Mouse (Mus musculus): Measurements from ENCODE around the gene Armcx1. TPM values are rescaled to one million over a fixed set of nuclear protein-coding genes. Genes with fewer than 3 reads are reported as not detected.

The Armcx1 gene
- polyA plus RNA-seq, 1 experiment from 2014 or later: 39.5 TPM

- Histone ChIP-seq H3K36me3 (ENCODE audit: control insufficient read depth, insufficient read depth, low read length) (no peaks in the 10 kb centered on the region), H3K4me3 (ENCODE audit: control insufficient read depth in 1 of 2, insufficient read depth in 1 of 2, low read depth in 1 of 2, low read length in 2 of 2) (no peak overlapping the region), H3K4me2 (ENCODE audit: low read length) (no peak overlapping the region), H3K9ac (ENCODE audit: low read length) (no peak overlapping the region), H3K4me1 (ENCODE audit: control insufficient read depth in 2 of 2, insufficient read depth in 2 of 2, low read length in 2 of 2) (no peaks in the 10 kb centered on the region), H3K9me3 (ENCODE audit: control insufficient read depth, low read length) (no peaks in the 10 kb centered on the region), H3K27me3 (ENCODE audit: control insufficient read depth, insufficient read depth, low read length) (no peaks in the 10 kb centered on the region), H3K27ac (replicated peaks in 1 of 2; ENCODE audit: control insufficient read depth in 1 of 2, insufficient read depth in 1 of 2, low read depth in 2 of 2, low read length in 2 of 2) (no peak overlapping the region)
- no peak for ATAC-seq (ENCODE audit: insufficient number of reproducible peaks, insufficient read depth, low FRiP score, low read depth)
- WGBS: 60% methylated on average over 5 of the region's 5 CpGs
Observed at GRCm38 (mm10) chrX:134741862-134742261, 24.1 kb downstream of the Armcx1 start.

- no peak overlapping the region for H3K9ac ChIP-seq (ENCODE audit: low read length)
- no peak; the same call in 1 of the 2 replicates for ATAC-seq (ENCODE audit: insufficient number of reproducible peaks, insufficient read depth, low FRiP score, low read depth)
- no peaks in the 10 kb centered on the region for H3K9me3 ChIP-seq (ENCODE audit: control insufficient read depth, low read length)
- peaks cover 7% of the 10 kb centered on the region; the same call in 1 of the 2 replicates for H3K36me3 ChIP-seq (ENCODE audit: control insufficient read depth, insufficient read depth, low read length)
- H3K27ac ChIP-seq (replicated peaks in 1 of 2; ENCODE audit: control insufficient read depth in 1 of 2, insufficient read depth in 1 of 2, low read depth in 2 of 2, low read length in 2 of 2): no peak overlapping the region
- WGBS: 36% methylated on average over 5 of the region's 5 CpGs
- H3K4me2 ChIP-seq (ENCODE audit: low read length): no peak overlapping the region
- H3K4me3 ChIP-seq (ENCODE audit: control insufficient read depth in 1 of 2, insufficient read depth in 1 of 2, low read depth in 1 of 2, low read length in 2 of 2): no peak overlapping the region
- no peaks in the 10 kb centered on the region for H3K27me3 ChIP-seq (ENCODE audit: control insufficient read depth, insufficient read depth, low read length)
- 0 out of 4 replicates have a peak, but pooled peaks cover 0 to 3% of the 10 kb centered on the region in 2 experiments for H3K4me1 ChIP-seq (ENCODE audit: control insufficient read depth in 2 of 2, insufficient read depth in 2 of 2, low read length in 2 of 2)
Observed at GRCm38 (mm10) chrX:134746459-134746858, 28.7 kb downstream of the Armcx1 start.

- peak; percentile 91 for ATAC-seq (ENCODE audit: insufficient number of reproducible peaks, insufficient read depth, low FRiP score, low read depth)
- WGBS: 16% methylated on average over 36 of the region's 36 CpGs
- Histone ChIP-seq H3K36me3 (ENCODE audit: control insufficient read depth, insufficient read depth, low read length) (peaks cover 7% of the 10 kb centered on the region; the same call in 1 of the 2 replicates), H3K9me3 (ENCODE audit: control insufficient read depth, low read length) (no peaks in the 10 kb centered on the region), H3K27me3 (ENCODE audit: control insufficient read depth, insufficient read depth, low read length) (no peaks in the 10 kb centered on the region), H3K4me1 (ENCODE audit: control insufficient read depth in 2 of 2, insufficient read depth in 2 of 2, low read length in 2 of 2) (0 out of 4 replicates have a peak, but pooled peaks cover 0 to 6% of the 10 kb centered on the region in 2 experiments), H3K9ac (ENCODE audit: low read length) (peak within 1 kb of the TSS; percentile 80), H3K4me3 (ENCODE audit: control insufficient read depth in 1 of 2, insufficient read depth in 1 of 2, low read depth in 1 of 2, low read length in 2 of 2) (peak within 1 kb of the TSS; percentile 56 to 86), H3K27ac (replicated peaks in 1 of 2; ENCODE audit: control insufficient read depth in 1 of 2, insufficient read depth in 1 of 2, low read depth in 2 of 2, low read length in 2 of 2) (peak within 1 kb of the TSS; percentile 89 to 94), H3K4me2 (ENCODE audit: low read length) (peak within 1 kb of the TSS; percentile 67)
Observed at GRCm38 (mm10) chrX:134750764-134751592, 33.2 kb downstream of the Armcx1 start, which contains the start of gene Armcx6. Armcx6 (minus strand) TSS chrX:134751417.

- H3K4me3 ChIP-seq (ENCODE audit: control insufficient read depth in 1 of 2, insufficient read depth in 1 of 2, low read depth in 1 of 2, low read length in 2 of 2): no peak overlapping the region
- H3K27ac ChIP-seq (replicated peaks in 1 of 2; ENCODE audit: control insufficient read depth in 1 of 2, insufficient read depth in 1 of 2, low read depth in 2 of 2, low read length in 2 of 2): peak overlapping the region in 1 of 2 experiments; percentile 71; a peak in 2 of 4 replicates
- no peak overlapping the region for H3K4me2 ChIP-seq (ENCODE audit: low read length)
- 48% methylated on average over 2 of the region's 2 CpGs for WGBS
- H3K9me3 ChIP-seq (ENCODE audit: control insufficient read depth, low read length): no peaks in the 10 kb centered on the region
- no peak for ATAC-seq (ENCODE audit: insufficient number of reproducible peaks, insufficient read depth, low FRiP score, low read depth)
- H3K9ac ChIP-seq (ENCODE audit: low read length): no peak overlapping the region
- H3K27me3 ChIP-seq (ENCODE audit: control insufficient read depth, insufficient read depth, low read length): no peaks in the 10 kb centered on the region
- peaks cover 7% of the 10 kb centered on the region; the same call in 1 of the 2 replicates for H3K36me3 ChIP-seq (ENCODE audit: control insufficient read depth, insufficient read depth, low read length)
- H3K4me1 ChIP-seq (ENCODE audit: control insufficient read depth in 2 of 2, insufficient read depth in 2 of 2, low read length in 2 of 2): 0 out of 4 replicates have a peak, but pooled peaks cover 0 to 6% of the 10 kb centered on the region in 2 experiments
Observed at GRCm38 (mm10) chrX:134751910-134752309, 34.1 kb downstream of the Armcx1 start.

GRCm38 (mm10) chrX:134752584-134752983 lies 34.8 kb downstream of the Armcx1 start:
- ATAC-seq (ENCODE audit: insufficient number of reproducible peaks, insufficient read depth, low FRiP score, low read depth): no peak

GRCm38 (mm10) chrX:134756434-134757292 lies 38.9 kb downstream of the Armcx1 start, which contains the start of gene Armcx3:
Armcx3 (plus strand) TSS chrX:134756595.
- Histone ChIP-seq H3K27me3 (ENCODE audit: control insufficient read depth, insufficient read depth, low read length) (no peaks in the 10 kb centered on the region), H3K4me2 (ENCODE audit: low read length) (peak within 1 kb of the TSS; percentile 62), H3K9ac (ENCODE audit: low read length) (peak within 1 kb of the TSS; percentile 87), H3K4me3 (ENCODE audit: control insufficient read depth in 1 of 2, insufficient read depth in 1 of 2, low read depth in 1 of 2, low read length in 2 of 2) (peak within 1 kb of the TSS; percentile 61 to 64), H3K9me3 (ENCODE audit: control insufficient read depth, low read length) (no peaks in the 10 kb centered on the region), H3K27ac (replicated peaks in 1 of 2; ENCODE audit: control insufficient read depth in 1 of 2, insufficient read depth in 1 of 2, low read depth in 2 of 2, low read length in 2 of 2) (peak within 1 kb of the TSS; percentile 76 to 86), H3K36me3 (ENCODE audit: control insufficient read depth, insufficient read depth, low read length) (0 out of 2 replicates have a peak, but pooled peaks cover 6% of the 10 kb centered on the region), H3K4me1 (ENCODE audit: control insufficient read depth in 2 of 2, insufficient read depth in 2 of 2, low read length in 2 of 2) (0 out of 4 replicates have a peak, but pooled peaks cover 0 to 3% of the 10 kb centered on the region in 2 experiments)
- peak; percentile 79 for ATAC-seq (ENCODE audit: insufficient number of reproducible peaks, insufficient read depth, low FRiP score, low read depth)
- WGBS: 27% methylated on average over 46 of the region's 46 CpGs

More at GRCm38 (mm10) chrX:134752584-134752983, 34.8 kb downstream of the Armcx1 start:
- Histone ChIP-seq H3K36me3 (ENCODE audit: control insufficient read depth, insufficient read depth, low read length) (peaks cover 7% of the 10 kb centered on the region; the same call in 1 of the 2 replicates), H3K4me2 (ENCODE audit: low read length) (peak overlapping the region; percentile 7; the same call in 1 of the 2 replicates), H3K9me3 (ENCODE audit: control insufficient read depth, low read length) (no peaks in the 10 kb centered on the region), H3K9ac (ENCODE audit: low read length) (no peak overlapping the region), H3K27ac (replicated peaks in 1 of 2; ENCODE audit: control insufficient read depth in 1 of 2, insufficient read depth in 1 of 2, low read depth in 2 of 2, low read length in 2 of 2) (peak overlapping the region; percentile 62 to 71; a peak in 3 of 4 replicates), H3K4me1 (ENCODE audit: control insufficient read depth in 2 of 2, insufficient read depth in 2 of 2, low read length in 2 of 2) (0 out of 4 replicates have a peak, but pooled peaks cover 0 to 6% of the 10 kb centered on the region in 2 experiments), H3K27me3 (ENCODE audit: control insufficient read depth, insufficient read depth, low read length) (no peaks in the 10 kb centered on the region), H3K4me3 (ENCODE audit: control insufficient read depth in 1 of 2, insufficient read depth in 1 of 2, low read depth in 1 of 2, low read length in 2 of 2) (no peak overlapping the region)
- 15% methylated on average over 4 of the region's 4 CpGs for WGBS
